In genomic region chr8:105348450-105349095, GRCm38 (mm10) we compare ENCODE assay signal across 8 mouse cellular contexts. TPM values are rescaled to one million over a fixed set of nuclear protein-coding genes. Genes with fewer than 3 reads are reported as not detected.
DNase-seq lines count a peak whose midpoint lies in the region; ATAC-seq and TF ChIP-seq lines count a peak whose summit lies in the region.

Slc9a5 (plus strand) TSS chr8:105348843.

- TF ChIP-seq POLR2A in heart, adult 2 months (IDR thresholded peaks at IDR 0.05; ENCODE audit: insufficient read depth, low read depth, low read length): no peak

- peak; percentile 44 for TF ChIP-seq CTCF in heart, adult 2 months (IDR thresholded peaks at IDR 0.05)
- TF ChIP-seq CTCF in liver, postnatal 0 days (IDR thresholded peaks at IDR 0.05; ENCODE audit: low read depth): peak; percentile 20; the same call in 1 of the 2 replicates

- intact Hi-C loops in heart, adult 2 months (cut with DNase I): no loop called here

- H3K9me3 ChIP-seq in liver, postnatal 0 days (ENCODE audit: low read length): no peaks in the 10 kb centered on the region

- H3K36me3 ChIP-seq in heart, adult 2 months (ENCODE audit: control insufficient read depth, insufficient read depth, low read length): no peaks in the 10 kb centered on the region; the same call in 1 of the 2 replicates
- H3K36me3 ChIP-seq in liver, postnatal 0 days (replicated peaks; ENCODE audit: insufficient read depth, low read length): no peaks in the 10 kb centered on the region

- H3K4me1 ChIP-seq in heart, adult 2 months (ENCODE audit: control insufficient read depth, insufficient read depth, low read length): peaks cover 4% of the 10 kb centered on the region
- H3K4me1 ChIP-seq in liver, postnatal 0 days (ENCODE audit: insufficient read depth): peaks cover 39% of the 10 kb centered on the region

- peak; percentile 32 for DNase-seq in urinary bladder, postnatal 25 days (ENCODE audit: low spot score)
- DNase-seq in urinary bladder, postnatal 36 days (ENCODE audit: low spot score in 2 of 2): no peak
- peak; percentile 76 to 82 for DNase-seq in cerebellum, postnatal 14 days
- peak; percentile 61 to 67 for DNase-seq in heart, adult 2 months
- DNase-seq in kidney, postnatal 10 days: peak; percentile 77
- peak; percentile 45 for DNase-seq in liver, postnatal 0 days
- peak; percentile 79 for DNase-seq in retina, postnatal 1 day
- DNase-seq in urinary bladder, postnatal 10 days (ENCODE audit: low spot score): no peak

- peak within 1 kb of the TSS; percentile 98 for H3K4me3 ChIP-seq in heart, adult 2 months
- peak within 1 kb of the TSS; percentile 63 for H3K4me3 ChIP-seq in liver, postnatal 0 days (ENCODE audit: low read depth, low read length)

- no peak for ATAC-seq in liver, postnatal 0 days

- peaks cover 1% of the 10 kb centered on the region; the same call in 1 of the 2 replicates for H3K27me3 ChIP-seq in heart, adult 2 months (ENCODE audit: control insufficient read depth, insufficient read depth, low read length)
- peaks cover 43% of the 10 kb centered on the region for H3K27me3 ChIP-seq in liver, postnatal 0 days (ENCODE audit: insufficient read depth, low read length)

- peak within 1 kb of the TSS; percentile 81 for H3K27ac ChIP-seq in heart, adult 2 months
- peak within 1 kb of the TSS; percentile 41 for H3K27ac ChIP-seq in liver, postnatal 0 days (ENCODE audit: low read depth)

- H3K4me2 ChIP-seq in liver, postnatal 0 days (ENCODE audit: low read depth, low read length): peak within 1 kb of the TSS; percentile 83

- TF ChIP-seq EP300 in heart, adult 2 months (IDR thresholded peaks at IDR 0.05; ENCODE audit: insufficient read depth, low read depth, low read length): no peak
- TF ChIP-seq EP300 in liver, postnatal 0 days (IDR thresholded peaks at IDR 0.05; ENCODE audit: low read depth): no peak

- peak within 1 kb of the TSS; percentile 75 for H3K9ac ChIP-seq in heart, adult 2 months (ENCODE audit: low read depth, low read length)
- peak within 1 kb of the TSS; percentile 59 for H3K9ac ChIP-seq in liver, postnatal 0 days (replicated peaks)

- under 1% methylated on average over 34 of the region's 34 CpGs for WGBS in heart, adult 2 months
- WGBS in liver, postnatal 0 days (ENCODE audit: insufficient replicate concordance): under 1% methylated on average over 34 of the region's 34 CpGs

- no peaks in the 10 kb centered on the region for H3K79me2 ChIP-seq in heart, adult 2 months (replicated peaks; ENCODE audit: control insufficient read depth, insufficient read depth, low read length)

RNA-seq across cellular contexts. Expression of gene Slc9a5, which starts in this region (rescaled TPM):
- under 1 TPM; 0.36 to 0.37 TPM for total RNA-seq in heart, adult 2 months (2021)
- 1.7 and 2.1 TPM in 2 replicates for polyA plus RNA-seq in heart, adult 2 months (2012; rRNA removed)
- 0.09 and 0.16 TPM in 2 replicates for polyA plus RNA-seq in liver, postnatal 0 days (2015; fragmentation: Nextera tagmentation; extraction: Ambion mirVana)

Comparison
In these comparisons a context has a peak if more than half of its experiments do, and no peak if none do; other contexts are left out.
1. DNase-seq: peak in urinary bladder, postnatal 25 days (single experiment), cerebellum, postnatal 14 days (2 of 2), heart, adult 2 months (2 of 2), kidney, postnatal 10 days (single experiment) and retina, postnatal 1 day (single experiment); none in urinary bladder, postnatal 36 days (0 of 2) and urinary bladder, postnatal 10 days (single experiment).
2. Peak in DNase-seq, H3K4me3 ChIP-seq, H3K27ac ChIP-seq, H3K9ac ChIP-seq and H3K4me2 ChIP-seq in liver, postnatal 0 days; RNA of the gene not detected or under 1 TPM.